Mouse (Mus musculus) adrenal gland, postnatal 14 days (tissue): ENCODE data around the gene Wipf1. TPM values are rescaled to one million over a fixed set of nuclear protein-coding genes. Genes with fewer than 3 reads are reported as not detected.

Experiments
- DNase-seq: peaks from one replicate; pipeline ENCODE4 v3.0.0; 2021; ENCODE audit warnings: mixed read lengths
- total RNA-seq: library from RNA; stranded (reverse); gene quantifications from 2 replicates; pipeline ENCODE4 v1.2.3, GENCODE M21; 2021

The Wipf1 gene
- total RNA-seq, 1 experiment from 2014 or later, result 21.6 TPM

GRCm38 (mm10) chr2:73385641-73386355, 143.7 kb downstream of the Wipf1 start:
- peak; percentile 14 for DNase-seq

- no peak for DNase-seq
Observed at GRCm38 (mm10) chr2:73385172-73385571, 144.4 kb downstream of the Wipf1 start.

DNA sequence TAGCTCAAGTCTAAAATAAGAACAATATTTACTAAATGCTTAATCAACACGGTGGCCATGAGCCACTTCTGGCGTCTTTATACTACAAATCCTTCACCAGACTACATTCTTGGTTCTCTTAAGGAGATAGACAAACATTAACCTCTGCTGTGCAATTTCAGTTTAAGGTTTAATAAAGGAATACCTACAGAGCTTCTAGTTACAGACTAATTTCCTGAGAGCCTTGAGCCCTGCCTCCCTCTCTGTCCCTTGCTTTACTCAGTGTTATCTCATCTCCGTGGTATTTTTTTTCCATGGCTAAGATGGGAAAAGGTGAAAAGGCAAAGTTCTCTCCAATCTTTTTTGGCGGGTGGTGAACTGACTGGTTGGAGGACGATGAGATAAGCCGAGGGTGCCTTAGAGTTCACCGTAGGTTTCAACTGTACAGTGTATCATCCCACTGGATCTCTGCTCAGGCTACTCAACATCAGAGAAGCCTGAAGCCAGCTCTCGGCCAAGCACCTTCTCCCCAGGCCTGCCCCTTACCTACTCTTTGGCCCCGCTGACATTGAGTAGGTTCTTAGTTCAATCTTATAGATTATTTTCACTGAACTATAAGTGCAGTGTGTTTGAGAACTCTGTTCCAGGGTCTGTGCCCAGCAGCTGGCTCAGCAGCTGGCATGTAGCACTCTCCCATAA, 149.1 kb downstream of the Wipf1 start:
- DNase-seq, result no peak

- no peak for DNase-seq
Observed at GRCm38 (mm10) chr2:73379656-73380055, 149.9 kb downstream of the Wipf1 start.

Other genes with a start within 250 kb of the Wipf1 start
- 17.6 and 20.3 TPM in 2 replicates for gene Scrn3, start 217.1 kb downstream of the Wipf1 start, total RNA-seq
- gene Cir1, start 217.0 kb downstream of the Wipf1 start, total RNA-seq, result 18.6 and 22.0 TPM in 2 replicates
- 9.0 and 10.9 TPM in 2 replicates for gene Gpr155, start 143.2 kb downstream of the Wipf1 start, total RNA-seq
- gene Chrna1, start 50.6 kb upstream of the Wipf1 start, total RNA-seq, result not detected in 2 replicates
- 19.8 and 22.2 TPM in 2 replicates for gene Chn1, start 245.6 kb upstream of the Wipf1 start, total RNA-seq